Mouse (Mus musculus): Measurements from ENCODE around the gene Sly. TPM values are rescaled to one million over a fixed set of nuclear protein-coding genes. Genes with fewer than 3 reads are reported as not detected.
"Not testable (repeated sequence)": the region's sequence is repeated elsewhere in the genome, so short reads cannot be mapped to it uniquely, and the experiment has no call there.

Gene Sly
- polyA plus RNA-seq (2015; fragmentation: Nextera tagmentation; extraction: Ambion mirVana): not detected in 2 replicates

- H3K9ac ChIP-seq; H3K27me3 ChIP-seq; H3K36me3 ChIP-seq (replicated peaks); H3K9me3 ChIP-seq (replicated peaks); H3K4me3 ChIP-seq (replicated peaks); H3K27ac ChIP-seq (replicated peaks); ATAC-seq (ENCODE audit: insufficient read depth); H3K4me1 ChIP-seq (replicated peaks); H3K4me2 ChIP-seq: not testable (repeated sequence)
- no CpG with 5 or more reads among the region's 5 CpGs for WGBS (ENCODE audit: insufficient replicate concordance)
Observed at GRCm38 (mm10) chrY:57186888-57187287, at the start of gene Sly. Sly (plus strand) TSS chrY:57187188.
